Mouse (Mus musculus) hindbrain, embryonic 11.5 days (tissue): ENCODE results near the gene Hspa1b. TPM values are rescaled to one million over a fixed set of nuclear protein-coding genes. Genes with fewer than 3 reads are reported as not detected.

ENCODE experiments used
- ATAC-seq: fragments of 200-750 bp; cut with Nextera tagmentation; 2 replicates; pipeline ENCODE4 v1.8.0; 2017; ENCODE audit warnings: mild to moderate bottlenecking, moderate TSS enrichment, moderate library complexity; ENCODE audit not compliant: low FRiP score
- DNase-seq: peaks from one replicate; pipeline ENCODE4 v3.0.0-alpha.2; 2015; ENCODE audit warnings: low spot score
- H3K27ac ChIP-seq: fragments of 300-500 bp; sonication (generic); 2 replicates; pipeline ENCODE4 v1.5.1; 2014; ENCODE audit warnings: mild to moderate bottlenecking, low read depth, low read length
- H3K27me3 ChIP-seq: fragments of 300-500 bp; sonication (generic); 2 replicates; pipeline ENCODE4 v1.6.1; 2014; ENCODE audit warnings: mild to moderate bottlenecking, low read length, moderate library complexity, mixed read lengths; ENCODE audit not compliant: control insufficient read depth, insufficient read depth
- H3K36me3 ChIP-seq: fragments of 300-500 bp; sonication (generic); 2 replicates; pipeline ENCODE4 v1.6.1; 2014; ENCODE audit warnings: mild to moderate bottlenecking, low read length, moderate library complexity, mixed read lengths; ENCODE audit not compliant: control insufficient read depth, insufficient read depth
- H3K4me1 ChIP-seq: fragments of 300-500 bp; sonication (generic); replicated peaks from 2 replicates; pipeline ENCODE4 v1.6.1; 2014; ENCODE audit warnings: low read length, mixed read lengths; ENCODE audit not compliant: control insufficient read depth, insufficient read depth
- H3K4me2 ChIP-seq: fragments of 300-500 bp; sonication (generic); replicated peaks from 2 replicates; pipeline ENCODE4 v1.6.1; 2014; ENCODE audit warnings: mild to moderate bottlenecking, low read depth, low read length
- H3K4me3 ChIP-seq: fragments of 300-500 bp; sonication (generic); 2 replicates; pipeline ENCODE4 v1.5.1; 2014; ENCODE audit warnings: low read depth, low read length
- H3K9ac ChIP-seq: fragments of 300-500 bp; sonication (generic); 2 replicates; pipeline ENCODE4 v1.6.1; 2014; ENCODE audit warnings: low read depth, low read length
- H3K9me3 ChIP-seq: fragments of 300-500 bp; sonication (generic); 2 replicates; pipeline ENCODE4 v1.6.1; 2016; ENCODE audit warnings: low read length; ENCODE audit not compliant: control insufficient read depth
- WGBS: fragments of 180-500 bp; shearing (Covaris S2); extraction: QIAGEN DNeasy Blood & Tissue Kit; methylation state at CpG from one replicate; pipeline ENCODE4 v1.1.7; 2014; 5-methylcytosine and 5-hydroxymethylcytosine counted together
- polyA plus RNA-seq: library from polyadenylated mRNA; unstranded; fragments of >200 nt; fragmentation: Nextera tagmentation; extraction: Ambion mirVana; gene quantifications from 2 replicates; pipeline ENCODE4 v1.2.1, GENCODE M21; 2014

Gene Hspa1b
- polyA plus RNA-seq, 1 experiment from 2014 or later = 0.15 TPM

DNA sequence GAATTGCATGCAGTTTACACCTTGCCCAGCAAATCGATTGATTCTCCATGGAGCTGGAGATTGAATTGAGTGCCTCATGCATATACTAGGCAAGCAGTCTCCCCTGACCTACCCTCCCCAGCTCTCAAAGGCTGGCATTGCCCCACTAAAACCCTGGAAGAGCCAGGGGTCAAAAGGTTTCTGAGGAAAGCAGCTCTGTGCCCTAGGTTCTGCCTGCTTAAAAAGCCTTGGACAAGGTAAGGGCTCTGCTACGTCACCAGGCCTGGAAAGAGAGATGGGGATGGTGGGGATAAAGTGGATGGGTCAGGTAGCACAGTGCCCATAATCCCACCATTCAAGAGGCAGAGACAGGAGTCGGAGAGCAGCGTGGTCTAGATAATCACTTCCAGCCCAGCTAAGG, 4.2 kb downstream of the Hspa1b start:
- H3K4me3 ChIP-seq = no peak overlapping the region
- DNase-seq (no peak), ATAC-seq (no peak)
- no peak overlapping the region for H3K4me2 ChIP-seq
- H3K27ac ChIP-seq = no peak overlapping the region
- whole genome bisulfite sequencing = 79% methylated on average over 4 of the region's 4 CpGs
- H3K36me3 ChIP-seq = peaks cover 8% of the 10 kb centered on the region
- no peaks in the 10 kb centered on the region for H3K9me3 ChIP-seq
- 0 out of 2 replicates have a peak, but pooled peaks cover 7% of the 10 kb centered on the region for H3K4me1 ChIP-seq
- no peak overlapping the region for H3K9ac ChIP-seq
- peaks cover 11% of the 10 kb centered on the region for H3K27me3 ChIP-seq

DNA sequence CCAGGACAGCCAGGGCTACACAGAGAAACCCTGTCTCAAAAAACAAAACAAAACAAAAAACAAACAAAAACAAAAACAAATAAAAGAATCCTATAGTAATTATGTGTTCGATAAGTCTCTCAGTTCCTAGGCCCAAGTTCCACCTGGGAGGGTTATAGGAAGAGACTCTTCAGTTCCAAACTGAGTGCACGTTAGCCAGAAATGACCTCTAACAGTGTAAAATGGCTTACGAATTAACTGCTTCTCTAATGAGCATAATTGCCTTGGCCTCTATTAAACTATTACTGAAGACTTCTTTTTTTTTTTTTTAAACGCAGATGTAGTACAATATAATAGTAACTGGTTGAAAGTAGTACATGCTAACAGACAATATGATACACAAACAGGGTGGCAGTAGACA, 5.1 kb downstream of the Hspa1b start:
- Histone ChIP-seq H3K4me2 (no peak overlapping the region), H3K27me3 (peaks cover 11% of the 10 kb centered on the region), H3K4me3 (no peak overlapping the region), H3K9ac (no peak overlapping the region), H3K9me3 (no peaks in the 10 kb centered on the region), H3K36me3 (peaks cover 12% of the 10 kb centered on the region), H3K4me1 (0 out of 2 replicates have a peak, but pooled peaks cover 6% of the 10 kb centered on the region), H3K27ac (no peak overlapping the region)
- no peak for DNase-seq
- ATAC-seq = no peak
- 90% methylated on average over 4 of the region's 4 CpGs for WGBS

DNA sequence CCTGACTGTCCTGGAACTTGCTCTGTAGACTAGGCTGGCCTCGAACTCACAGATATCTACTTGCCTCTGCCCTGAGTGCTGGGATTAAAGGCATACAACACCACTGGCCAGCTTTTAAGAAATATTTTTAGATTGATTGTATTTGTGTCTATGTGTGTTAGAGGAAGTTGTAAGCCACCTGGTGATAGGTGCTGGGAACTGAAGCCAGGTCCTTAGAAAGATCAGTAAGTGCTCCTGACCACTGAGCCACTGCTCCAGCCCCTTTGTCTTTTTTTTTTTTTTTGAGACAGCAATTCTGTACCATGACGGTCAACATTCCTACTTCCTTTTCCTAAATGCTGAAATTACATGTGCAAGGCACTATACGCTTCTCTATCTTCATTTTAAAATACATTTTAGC, 5.8 kb downstream of the Hspa1b start:
- H3K4me2 ChIP-seq = no peak overlapping the region
- no peak for ATAC-seq

GRCm38 (mm10) chr17:34952378-34953040, 6.5 kb downstream of the Hspa1b start:
- peak; percentile 88 for DNase-seq
- peak; percentile 80 for ATAC-seq
- H3K4me3 ChIP-seq = peak overlapping the region; percentile 92
- H3K9me3 ChIP-seq = no peaks in the 10 kb centered on the region
- peaks cover 11% of the 10 kb centered on the region for H3K27me3 ChIP-seq
- peaks cover 12% of the 10 kb centered on the region for H3K36me3 ChIP-seq
- 0 out of 2 replicates have a peak, but pooled peaks cover 6% of the 10 kb centered on the region for H3K4me1 ChIP-seq
- under 1% methylated on average over 23 of the region's 23 CpGs for WGBS
- peak overlapping the region; percentile 90 for H3K4me2 ChIP-seq
- peak overlapping the region; percentile 92 for H3K27ac ChIP-seq
- H3K9ac ChIP-seq = peak overlapping the region; percentile 99

More for the DNA sequence above, 5.8 kb downstream of the Hspa1b start:
- 92% methylated on average over 3 of the region's 3 CpGs for WGBS
- no peak overlapping the region for H3K9ac ChIP-seq
- H3K27me3 ChIP-seq = peaks cover 11% of the 10 kb centered on the region
- no peak overlapping the region for H3K27ac ChIP-seq
- no peak for DNase-seq
- H3K4me1 ChIP-seq = 0 out of 2 replicates have a peak, but pooled peaks cover 6% of the 10 kb centered on the region
- H3K36me3 ChIP-seq = peaks cover 12% of the 10 kb centered on the region
- H3K4me3 ChIP-seq = no peak overlapping the region
- H3K9me3 ChIP-seq = no peaks in the 10 kb centered on the region

DNA sequence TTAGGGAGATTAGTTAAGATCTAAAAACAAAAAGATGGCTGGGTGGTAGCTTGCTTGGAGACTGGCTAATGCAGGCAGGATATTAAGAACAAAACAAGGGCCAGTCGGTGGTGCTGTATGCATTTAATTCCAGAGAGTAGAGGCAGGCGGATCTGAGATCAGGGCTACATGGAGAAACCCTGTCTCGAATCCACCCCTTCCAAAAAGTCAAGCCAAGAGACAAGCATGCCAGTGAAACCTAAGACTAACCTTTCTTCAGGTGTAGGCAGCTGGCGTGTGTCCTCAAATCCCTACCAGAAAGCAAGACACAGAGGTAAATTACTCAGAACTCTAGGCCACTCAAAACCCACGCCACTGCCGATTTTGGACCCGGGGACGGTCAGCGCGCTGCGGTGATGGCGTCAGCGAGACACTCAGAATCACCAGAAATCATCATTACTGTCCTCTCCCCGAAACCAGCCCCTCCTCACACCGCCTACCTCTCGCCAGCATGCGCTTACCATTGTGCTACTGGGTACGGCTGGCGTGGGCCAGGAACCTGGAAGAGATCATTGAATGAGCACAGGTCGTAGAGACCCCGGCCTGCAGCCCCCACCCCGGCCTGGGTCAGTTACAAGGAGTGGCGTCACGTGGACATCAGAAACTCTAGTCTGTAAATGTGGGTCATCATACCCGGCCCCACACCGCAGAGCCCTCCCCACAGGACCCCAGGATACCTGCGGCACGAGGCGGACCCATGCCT, 7.2 kb downstream of the Hspa1b start:
- WGBS = 2% methylated on average over 28 of the region's 29 CpGs
- Histone ChIP-seq H3K9me3 (no peaks in the 10 kb centered on the region), H3K4me1 (0 out of 2 replicates have a peak, but pooled peaks cover 6% of the 10 kb centered on the region), H3K4me3 (peak overlapping the region; percentile 92), H3K9ac (peak overlapping the region; percentile 99), H3K36me3 (peaks cover 12% of the 10 kb centered on the region), H3K4me2 (peak overlapping the region; percentile 90), H3K27ac (peak overlapping the region; percentile 92), H3K27me3 (peaks cover 10% of the 10 kb centered on the region)
- ATAC-seq (peak; percentile 70), DNase-seq (no peak)

GRCm38 (mm10) chr17:34950514-34951455, 8.3 kb downstream of the Hspa1b start:
- WGBS = 32% methylated on average over 10 of the region's 10 CpGs
- peaks cover 5% of the 10 kb centered on the region for H3K27me3 ChIP-seq
- H3K9me3 ChIP-seq = no peaks in the 10 kb centered on the region
- DNase-seq = no peak
- peaks cover 12% of the 10 kb centered on the region for H3K36me3 ChIP-seq
- no peak for ATAC-seq
- H3K27ac ChIP-seq = peak overlapping the region; percentile 92
- H3K4me1 ChIP-seq = 0 out of 2 replicates have a peak, but pooled peaks cover 6% of the 10 kb centered on the region
- H3K9ac ChIP-seq = peak overlapping the region; percentile 99
- H3K4me3 ChIP-seq = peak overlapping the region; percentile 92
- peak overlapping the region; percentile 90 for H3K4me2 ChIP-seq

GRCm38 (mm10) chr17:34949553-34949969, 9.5 kb downstream of the Hspa1b start:
- Histone ChIP-seq H3K9ac (no peak overlapping the region), H3K36me3 (peaks cover 12% of the 10 kb centered on the region), H3K4me3 (peak overlapping the region; percentile 8; the same call in 1 of the 2 replicates), H3K4me1 (0 out of 2 replicates have a peak, but pooled peaks cover 6% of the 10 kb centered on the region), H3K27ac (no peak overlapping the region), H3K27me3 (no peaks in the 10 kb centered on the region), H3K9me3 (no peaks in the 10 kb centered on the region), H3K4me2 (no peak overlapping the region)
- WGBS = 34% methylated on average over 4 of the region's 4 CpGs
- no peak for ATAC-seq
- peak; percentile 33 for DNase-seq
